Mouse (Mus musculus): ENCODE results near the gene Mios. TPM values are rescaled to one million over a fixed set of nuclear protein-coding genes. Genes with fewer than 3 reads are reported as not detected.

The Mios gene
- total RNA-seq, 2 experiments from 2014 or later: 13.5 to 14.8 TPM

DNA sequence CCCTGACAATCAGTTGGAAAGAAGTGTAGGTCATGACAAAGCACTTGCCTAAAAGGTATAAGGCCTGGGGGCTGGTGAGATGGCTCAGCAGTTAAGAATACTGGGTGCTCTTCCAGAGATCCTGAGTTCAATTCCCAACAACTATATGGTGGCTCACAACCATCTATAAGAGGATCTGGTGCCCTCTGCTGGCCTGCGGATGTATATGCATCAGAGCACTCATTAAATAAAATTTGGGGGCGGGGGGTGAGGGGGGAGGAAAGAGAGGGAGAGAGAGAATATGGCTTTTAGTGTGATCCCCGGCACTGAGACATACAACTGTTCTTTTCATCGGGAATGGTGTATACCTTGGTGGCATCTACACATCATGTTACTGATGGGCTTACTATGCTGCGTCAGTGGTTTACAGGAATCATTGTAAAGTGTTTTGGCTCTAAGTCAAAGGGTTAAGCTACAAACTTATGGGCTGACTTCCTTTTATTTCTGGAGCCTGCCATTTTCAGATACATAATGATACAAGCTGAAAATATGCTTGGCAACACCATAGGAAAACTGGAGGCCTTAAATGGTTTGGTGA is 69.5 kb downstream of the Mios start:
- DNase-seq: no peak

DNA sequence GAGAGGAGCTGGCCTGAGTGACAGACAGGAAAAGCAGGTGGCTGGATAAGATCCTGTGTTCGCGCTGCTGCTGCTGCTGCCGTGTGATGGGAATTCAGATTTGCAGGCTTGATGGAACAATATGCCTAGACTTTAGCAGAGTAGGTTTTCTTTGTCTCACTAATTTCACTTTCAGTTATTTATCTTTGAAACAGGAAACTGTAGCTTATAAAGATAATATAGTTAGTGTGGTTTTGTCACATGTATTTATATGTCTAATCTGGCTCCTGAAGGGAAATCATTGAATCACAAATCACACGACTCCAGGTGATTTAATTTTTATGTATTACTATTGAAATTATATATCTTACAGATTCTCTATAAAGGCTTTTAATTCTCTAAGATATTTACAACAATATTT is 74.2 kb downstream of the Mios start:
- DNase-seq: no peak

DNA sequence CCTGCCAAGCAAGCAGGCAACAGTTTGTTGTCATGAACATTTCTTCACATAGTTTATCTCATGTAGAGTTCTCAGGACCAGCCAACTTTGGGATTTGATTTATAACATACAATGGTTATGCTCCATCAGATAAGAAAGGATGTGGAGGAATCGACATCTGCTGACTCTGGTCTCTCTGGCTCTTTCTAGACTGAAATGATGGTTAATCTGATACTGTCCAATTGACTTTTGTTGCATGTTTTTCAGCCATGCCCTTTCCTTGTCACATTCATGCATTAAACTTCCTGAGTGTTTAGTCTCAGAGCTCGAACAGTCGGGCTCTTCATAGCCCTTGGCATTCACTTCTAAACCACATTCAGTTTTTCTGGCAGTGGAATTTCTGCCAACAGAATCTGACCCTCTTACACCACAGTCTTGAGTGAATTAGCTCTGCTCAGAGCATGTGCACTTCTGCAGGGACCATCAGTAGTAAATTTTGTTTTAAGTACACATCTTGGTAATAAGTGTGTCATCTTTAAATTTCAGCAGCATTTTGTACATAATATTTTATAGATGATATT is 76.5 kb downstream of the Mios start:
- DNase-seq: no peak

Other genes starting within 250 kb of the Mios start
- 1 to 10 TPM; 1.0 to 1.4 TPM for gene Col28a1, start 16.6 kb upstream of the Mios start, total RNA-seq (2021)
- gene Rpa3, start 50.0 kb downstream of the Mios start, total RNA-seq (2021): 1 to 10 TPM; 8.6 to 9.7 TPM
- gene Umad1, start 50.1 kb downstream of the Mios start, total RNA-seq (2021): 10 to 100 TPM; 10.2 to 10.4 TPM
- gene Gm45062, start 50.2 kb downstream of the Mios start, total RNA-seq (2021): not detected

All from gastrocnemius, postnatal 25 days (tissue).